15 mouse cellular contexts compared by ENCODE assay signal in the genomic region with DNA sequence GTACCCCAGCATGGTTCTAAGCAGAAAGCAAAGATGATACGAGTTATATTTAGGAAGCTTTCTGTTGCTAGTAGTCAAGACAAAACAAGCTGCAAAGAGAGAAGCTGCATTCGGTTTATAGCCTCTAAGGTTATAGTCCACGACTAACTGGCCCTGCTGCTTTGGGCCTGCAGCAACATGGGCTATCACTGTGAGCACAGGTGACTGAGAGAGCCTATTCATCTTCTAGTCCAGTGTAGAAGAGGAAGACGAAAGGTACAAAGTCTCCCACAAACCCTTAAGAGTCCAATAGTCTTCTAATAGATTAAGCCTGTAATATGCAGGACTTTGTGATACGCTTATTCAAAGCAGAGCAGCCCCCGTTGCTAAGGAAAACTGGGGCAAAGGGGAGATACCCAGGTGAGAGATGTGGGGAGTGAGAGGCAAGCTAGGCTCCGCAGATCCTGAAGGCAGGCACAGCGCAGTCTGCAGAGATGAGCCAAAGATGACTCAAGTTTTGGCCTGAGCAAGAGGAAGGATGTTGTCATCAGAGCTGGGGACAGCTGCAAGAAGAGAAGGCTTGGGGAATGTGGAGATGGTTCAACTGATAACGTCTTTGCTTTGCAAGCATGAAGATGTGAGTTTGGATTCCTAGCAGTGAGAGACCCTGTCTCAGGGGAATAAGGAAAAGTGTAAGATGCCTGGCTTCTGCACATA.
DNase-seq lines count a peak whose midpoint lies in the region; TF ChIP-seq lines count a peak whose summit lies in the region.
"Had no signal": no experiment of that assay in that cellular context is flagged by ENCODE, and none has a peak within 500 bp of the region (broad histone marks: within the 10 kb centered on the region; RNA-seq: fewer than 3 reads in every experiment).

No protein-coding gene starts in this region.

- no peaks in the 10 kb centered on the region for H3K27me3 ChIP-seq in heart, adult 2 months (ENCODE audit: control insufficient read depth, insufficient read depth, low read length)
- no peaks in the 10 kb centered on the region for H3K27me3 ChIP-seq in heart, embryonic 10.5 days (ENCODE audit: insufficient read depth, poor library complexity, severe bottlenecking)
- H3K27me3 ChIP-seq: kidney, embryonic 15.5 days; limb, embryonic 13.5 days had no signal

- H3K4me1 ChIP-seq in heart, adult 2 months (ENCODE audit: control insufficient read depth, insufficient read depth, low read length), result peaks cover 19% of the 10 kb centered on the region
- no peaks in the 10 kb centered on the region for H3K4me1 ChIP-seq in heart, embryonic 10.5 days
- H3K4me1 ChIP-seq: embryonic facial prominence, embryonic 10.5 days; kidney, embryonic 15.5 days had no signal

- no peak for TF ChIP-seq CTCF in heart, adult 2 months (IDR thresholded peaks at IDR 0.05)

- intact Hi-C loops in heart, adult 2 months (cut with DNase I), result loop anchor here (5.0 kb wide), 1 partner anchor 43 kb away; no protein-coding TSS in a partner anchor

- peak; percentile 56 for DNase-seq in adrenal gland, adult 2 months
- DNase-seq in adrenal gland, adult 8-10 months, result no peak
- DNase-seq in heart, adult 2 months, result peak in 1 of 2 experiments; percentile 45
- no peak for DNase-seq in heart, embryonic 10.5 days (ENCODE audit: low spot score)
- peak; percentile 35 for DNase-seq in lung, postnatal 36 days
- DNase-seq in lung, postnatal 4 days, result no peak
- peak; percentile 63 for DNase-seq in skeletal muscle tissue, adult 2 months (ENCODE audit: low read depth, low spot score)
- no peak for DNase-seq in thymus, postnatal 14 days
- DNase-seq: B cell, adult 2 months; thymus, postnatal 25 days had no signal

- no peak for TF ChIP-seq POLR2A in heart, adult 2 months (IDR thresholded peaks at IDR 0.05; ENCODE audit: insufficient read depth, low read depth, low read length)

- peak; percentile 57; the same call in 1 of the 2 replicates for TF ChIP-seq EP300 in heart, adult 2 months (IDR thresholded peaks at IDR 0.05; ENCODE audit: insufficient read depth, low read depth, low read length)

- no peak overlapping the region for H3K27ac ChIP-seq in heart, adult 2 months
- no peak overlapping the region for H3K27ac ChIP-seq in heart, embryonic 10.5 days
- H3K27ac ChIP-seq: embryonic facial prominence, embryonic 10.5 days; kidney, embryonic 15.5 days; limb, embryonic 13.5 days had no signal

- H3K4me3 ChIP-seq in heart, adult 2 months, result no peak overlapping the region
- no peak overlapping the region for H3K4me3 ChIP-seq in heart, embryonic 10.5 days
- H3K4me3 ChIP-seq: embryonic facial prominence, embryonic 10.5 days; heart, embryonic 12.5 days; kidney, embryonic 15.5 days; limb, embryonic 13.5 days had no signal

- no peaks in the 10 kb centered on the region for H3K79me2 ChIP-seq in heart, adult 2 months (replicated peaks; ENCODE audit: control insufficient read depth, insufficient read depth, low read length)

- 51% methylated on average over 9 of the region's 9 CpGs for WGBS in heart, adult 2 months
- 75% methylated on average over 9 of the region's 9 CpGs for WGBS in heart, embryonic 10.5 days

- no peaks in the 10 kb centered on the region for H3K9me3 ChIP-seq in heart, embryonic 10.5 days
- H3K9me3 ChIP-seq: embryonic facial prominence, embryonic 10.5 days; G1E; heart, embryonic 12.5 days; kidney, embryonic 15.5 days; limb, embryonic 13.5 days had no signal

- no peaks in the 10 kb centered on the region for H3K36me3 ChIP-seq in heart, adult 2 months (ENCODE audit: control insufficient read depth, insufficient read depth, low read length)
- no peaks in the 10 kb centered on the region for H3K36me3 ChIP-seq in heart, embryonic 10.5 days
- H3K36me3 ChIP-seq: embryonic facial prominence, embryonic 10.5 days; G1E; heart, embryonic 12.5 days; kidney, embryonic 15.5 days; limb, embryonic 13.5 days had no signal

- H3K9ac ChIP-seq in heart, adult 2 months (ENCODE audit: low read depth, low read length), result no peak overlapping the region
- H3K9ac ChIP-seq: heart, embryonic 12.5 days; kidney, embryonic 15.5 days; limb, embryonic 13.5 days had no signal

Comparison
In these comparisons a context has a peak if more than half of its experiments do, and no peak if none do; other contexts are left out.
1. DNase-seq: peak in adrenal gland, adult 2 months (single experiment), lung, postnatal 36 days (single experiment) and skeletal muscle tissue, adult 2 months (single experiment); none in adrenal gland, adult 8-10 months (single experiment), heart, embryonic 10.5 days (single experiment), lung, postnatal 4 days (0 of 2) and thymus, postnatal 14 days (single experiment).